Mouse (Mus musculus): ENCODE results near the gene Rasal2.

DNA sequence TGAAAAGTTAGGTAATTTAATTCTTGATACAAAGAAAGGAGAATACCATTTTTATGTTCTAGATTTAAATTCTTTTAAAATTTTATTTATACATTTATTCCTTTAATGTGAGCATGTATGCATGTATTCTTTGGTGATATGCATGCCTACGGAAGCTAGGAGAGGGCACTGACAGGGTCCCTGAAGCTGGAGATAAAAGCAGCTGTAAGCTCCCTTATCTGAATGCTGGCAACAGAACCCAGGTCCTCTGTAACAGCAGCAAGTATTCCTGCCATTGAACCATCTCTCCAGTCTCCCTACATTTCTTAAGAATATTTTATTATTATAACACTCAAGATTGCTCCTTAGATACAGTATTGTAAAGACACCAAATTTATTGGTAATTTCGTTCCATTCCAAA lies 122.2 kb downstream of the Rasal2 start:
- TF ChIP-seq GATA1 (IDR thresholded peaks at IDR 0.05; ENCODE audit: borderline replicate concordance, low read length): no peak
- no peak for TF ChIP-seq FLI1 (IDR thresholded peaks at IDR 0.05; ENCODE audit: low read length)

All from megakaryocyte, embryonic 14.5 days (primary cell).